Mouse (Mus musculus): ENCODE measurements around the gene Nrcam. TPM values are rescaled to one million over a fixed set of nuclear protein-coding genes. Genes with fewer than 3 reads are reported as not detected.
"Not testable (repeated sequence)": the region's sequence is repeated elsewhere in the genome, so short reads cannot be mapped to it uniquely, and the experiment has no call there.

The Nrcam gene
- total RNA-seq (2014; rRNA removed): 173 and 193 TPM in 2 replicates
- polyA plus RNA-seq (2015; fragmentation: Nextera tagmentation; extraction: Ambion mirVana): 95.3 and 109 TPM in 2 replicates

- Histone ChIP-seq H3K9ac (replicated peaks; ENCODE audit: low read length, poor library complexity, severe bottlenecking) (peak within 1 kb of the TSS; percentile 79), H3K36me3 (ENCODE audit: insufficient read depth, low read length) (no peaks in the 10 kb centered on the region), H3K4me2 (ENCODE audit: low read depth, low read length, poor library complexity, severe bottlenecking) (peak within 1 kb of the TSS; percentile 75), H3K4me3 (ENCODE audit: low read depth, low read length) (peak within 1 kb of the TSS; percentile 84), H3K27ac (ENCODE audit: low read depth, low read length) (peak within 1 kb of the TSS; percentile 85), H3K27me3 (ENCODE audit: insufficient read depth, low read length) (no peaks in the 10 kb centered on the region), H3K4me1 (ENCODE audit: insufficient read depth, low read length) (peaks cover 10% of the 10 kb centered on the region; the same call in 1 of the 2 replicates), H3K9me3 (ENCODE audit: low read length) (no peaks in the 10 kb centered on the region)
- 2% methylated on average over 74 of the region's 74 CpGs for WGBS
- DNase-seq (ENCODE audit: low spot score): peak; percentile 90
- ATAC-seq (ENCODE audit: low FRiP score): peak; percentile 75
- no peak for TF ChIP-seq CTCF (IDR thresholded peaks at IDR 0.05)
These were observed at the start of gene Nrcam for GRCm38 (mm10) chr12:44328381-44329315. TSS of gene Nrcam (plus strand) at chr12:44328885.

GRCm38 (mm10) chr12:44280147-44280546 lies 48.5 kb upstream of the Nrcam start:
- WGBS: 78% methylated on average over 2 of the region's 2 CpGs
- DNase-seq (ENCODE audit: low spot score); H3K9me3 ChIP-seq (ENCODE audit: low read length); ATAC-seq (ENCODE audit: low FRiP score); H3K4me2 ChIP-seq (ENCODE audit: low read depth, low read length, poor library complexity, severe bottlenecking); H3K4me1 ChIP-seq (ENCODE audit: insufficient read depth, low read length); H3K27me3 ChIP-seq (ENCODE audit: insufficient read depth, low read length); H3K36me3 ChIP-seq (ENCODE audit: insufficient read depth, low read length); H3K9ac ChIP-seq (replicated peaks; ENCODE audit: low read length, poor library complexity, severe bottlenecking); H3K27ac ChIP-seq (ENCODE audit: low read depth, low read length); H3K4me3 ChIP-seq (ENCODE audit: low read depth, low read length): not testable (repeated sequence)

GRCm38 (mm10) chr12:44281534-44281933 lies 47.2 kb upstream of the Nrcam start:
- Histone ChIP-seq H3K27ac (ENCODE audit: low read depth, low read length) (no peak overlapping the region), H3K9me3 (ENCODE audit: low read length) (no peaks in the 10 kb centered on the region), H3K4me1 (ENCODE audit: insufficient read depth, low read length) (no peaks in the 10 kb centered on the region), H3K27me3 (ENCODE audit: insufficient read depth, low read length) (no peaks in the 10 kb centered on the region), H3K9ac (replicated peaks; ENCODE audit: low read length, poor library complexity, severe bottlenecking) (no peak overlapping the region), H3K36me3 (ENCODE audit: insufficient read depth, low read length) (no peaks in the 10 kb centered on the region), H3K4me2 (ENCODE audit: low read depth, low read length, poor library complexity, severe bottlenecking) (no peak overlapping the region), H3K4me3 (ENCODE audit: low read depth, low read length) (no peak overlapping the region)
- WGBS: 94% methylated on average over 3 of the region's 3 CpGs
- no peak for DNase-seq (ENCODE audit: low spot score)
- ATAC-seq (ENCODE audit: low FRiP score): no peak
- TF ChIP-seq CTCF (IDR thresholded peaks at IDR 0.05): no peak

- Histone ChIP-seq H3K4me2 (ENCODE audit: low read depth, low read length, poor library complexity, severe bottlenecking) (no peak overlapping the region), H3K9ac (replicated peaks; ENCODE audit: low read length, poor library complexity, severe bottlenecking) (no peak overlapping the region), H3K27me3 (ENCODE audit: insufficient read depth, low read length) (no peaks in the 10 kb centered on the region), H3K9me3 (ENCODE audit: low read length) (no peaks in the 10 kb centered on the region), H3K27ac (ENCODE audit: low read depth, low read length) (no peak overlapping the region), H3K36me3 (ENCODE audit: insufficient read depth, low read length) (no peaks in the 10 kb centered on the region; the same call in 1 of the 2 replicates), H3K4me1 (ENCODE audit: insufficient read depth, low read length) (no peaks in the 10 kb centered on the region), H3K4me3 (ENCODE audit: low read depth, low read length) (no peak overlapping the region)
- ATAC-seq (ENCODE audit: low FRiP score): no peak
- 72% methylated on average over 9 of the region's 9 CpGs for WGBS
- no peak for TF ChIP-seq CTCF (IDR thresholded peaks at IDR 0.05)
- DNase-seq (ENCODE audit: low spot score): no peak
These were observed 45.3 kb upstream of the Nrcam start for GRCm38 (mm10) chr12:44283378-44283777.

GRCm38 (mm10) chr12:44286992-44287391 lies 41.7 kb upstream of the Nrcam start:
- WGBS: 96% methylated on average over 8 of the region's 8 CpGs
- Histone ChIP-seq H3K9me3 (ENCODE audit: low read length) (no peaks in the 10 kb centered on the region), H3K27me3 (ENCODE audit: insufficient read depth, low read length) (no peaks in the 10 kb centered on the region), H3K27ac (ENCODE audit: low read depth, low read length) (no peak overlapping the region), H3K4me3 (ENCODE audit: low read depth, low read length) (no peak overlapping the region), H3K36me3 (ENCODE audit: insufficient read depth, low read length) (peaks cover 9% of the 10 kb centered on the region), H3K4me2 (ENCODE audit: low read depth, low read length, poor library complexity, severe bottlenecking) (no peak overlapping the region), H3K9ac (replicated peaks; ENCODE audit: low read length, poor library complexity, severe bottlenecking) (no peak overlapping the region), H3K4me1 (ENCODE audit: insufficient read depth, low read length) (no peaks in the 10 kb centered on the region)
- ATAC-seq (ENCODE audit: low FRiP score): no peak
- TF ChIP-seq CTCF (IDR thresholded peaks at IDR 0.05): no peak
- no peak for DNase-seq (ENCODE audit: low spot score)

GRCm38 (mm10) chr12:44292281-44292680 lies 36.4 kb upstream of the Nrcam start:
- Histone ChIP-seq H3K9ac (replicated peaks; ENCODE audit: low read length, poor library complexity, severe bottlenecking) (no peak overlapping the region), H3K4me1 (ENCODE audit: insufficient read depth, low read length) (no peaks in the 10 kb centered on the region), H3K4me3 (ENCODE audit: low read depth, low read length) (no peak overlapping the region), H3K4me2 (ENCODE audit: low read depth, low read length, poor library complexity, severe bottlenecking) (no peak overlapping the region), H3K27me3 (ENCODE audit: insufficient read depth, low read length) (no peaks in the 10 kb centered on the region), H3K27ac (ENCODE audit: low read depth, low read length) (no peak overlapping the region), H3K9me3 (ENCODE audit: low read length) (no peaks in the 10 kb centered on the region), H3K36me3 (ENCODE audit: insufficient read depth, low read length) (peaks cover 9% of the 10 kb centered on the region)
- TF ChIP-seq CTCF (IDR thresholded peaks at IDR 0.05): peak; percentile 88
- no peak for ATAC-seq (ENCODE audit: low FRiP score)
- DNase-seq (ENCODE audit: low spot score): peak; percentile 84
